Mouse (Mus musculus) bone marrow macrophage, adult 2 months (primary cell): Measurements from ENCODE around the gene Taf15.

Experiments
- CTCF ChIP-seq: IDR thresholded peaks from 2 replicates; pipeline ENCODE4 v1.5.1; 2012; ENCODE audit warnings: low read depth, mild to moderate bottlenecking, low read length, moderate library complexity
- POLR2A ChIP-seq: IDR thresholded peaks from 2 replicates; pipeline ENCODE4 v1.6.1; 2012; ENCODE audit warnings: mild to moderate bottlenecking, low read depth, low read length, borderline replicate concordance

DNA sequence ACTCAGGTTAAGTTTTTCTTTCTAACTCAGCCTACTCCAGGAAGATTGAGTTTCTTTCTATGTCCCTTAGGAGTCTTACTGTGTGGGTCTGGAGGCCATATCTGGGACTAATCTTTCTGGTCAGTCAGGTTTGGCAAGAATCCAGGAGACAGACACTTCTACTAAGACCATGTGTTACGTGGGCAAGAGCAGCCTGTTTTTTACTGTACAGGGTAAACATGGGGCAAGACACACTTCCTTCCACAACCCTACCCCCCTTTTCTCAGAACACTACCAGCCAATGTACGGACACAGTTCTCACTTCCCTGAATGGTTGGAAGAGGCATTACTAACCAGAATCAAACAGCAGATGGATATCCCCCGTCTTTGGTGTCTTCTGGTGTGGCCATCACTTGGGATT is 71.3 kb downstream of the Taf15 start:
- TF ChIP-seq POLR2A (no peak), CTCF (no peak)
